Mouse (Mus musculus) retina, embryonic 14.5 days (tissue): ENCODE measurements around the gene Csnk1g2.
A peak's percentile ranks its signal among the peaks of the same experiment; 100 is the strongest.

Experiments
- DNase-seq: peaks from one replicate; pipeline ENCODE4 v3.0.0-alpha.2; 2015; ENCODE audit warnings: low spot score

Csnk1g2 gene

GRCm38 (mm10) chr10:80665459-80665858 is 42.8 kb downstream of the Csnk1g2 start:
- no peak for DNase-seq

- no peak for DNase-seq
Observed at GRCm38 (mm10) chr10:80665981-80666733, 43.5 kb downstream of the Csnk1g2 start.

- no peak for DNase-seq
Observed at GRCm38 (mm10) chr10:80666837-80667412, 44.3 kb downstream of the Csnk1g2 start.

GRCm38 (mm10) chr10:80668614-80669013 is 46.0 kb downstream of the Csnk1g2 start:
- no peak for DNase-seq

- no peak for DNase-seq
Observed at GRCm38 (mm10) chr10:80669018-80669417, 46.4 kb downstream of the Csnk1g2 start.

- no peak for DNase-seq
Observed at GRCm38 (mm10) chr10:80669737-80670485, 47.3 kb downstream of the Csnk1g2 start.

GRCm38 (mm10) chr10:80670531-80670930 is 47.9 kb downstream of the Csnk1g2 start:
- no peak for DNase-seq

- no peak for DNase-seq
Observed at GRCm38 (mm10) chr10:80671251-80671650, 48.6 kb downstream of the Csnk1g2 start.

GRCm38 (mm10) chr10:80671936-80672690 is 49.5 kb downstream of the Csnk1g2 start:
- no peak for DNase-seq

- no peak for DNase-seq
Observed at GRCm38 (mm10) chr10:80673690-80674089, 51.1 kb downstream of the Csnk1g2 start.

- DNase-seq = no peak
Observed at GRCm38 (mm10) chr10:80674161-80674711, 51.6 kb downstream of the Csnk1g2 start.

GRCm38 (mm10) chr10:80674851-80675404 is 52.3 kb downstream of the Csnk1g2 start:
- DNase-seq = no peak

- no peak for DNase-seq
Observed at GRCm38 (mm10) chr10:80675405-80676197, 53.0 kb downstream of the Csnk1g2 start.

- DNase-seq = peak; percentile 99
Observed at GRCm38 (mm10) chr10:80676198-80676928, 53.7 kb downstream of the Csnk1g2 start.

- DNase-seq = no peak
Observed at GRCm38 (mm10) chr10:80677128-80677875, 54.7 kb downstream of the Csnk1g2 start.

- no peak for DNase-seq
Observed at GRCm38 (mm10) chr10:80677942-80678436, 55.4 kb downstream of the Csnk1g2 start, which contains the start of gene Mknk2. Gene Mknk2, minus strand, starts transcription at chr10:80678112.

- no peak for DNase-seq
Observed at GRCm38 (mm10) chr10:80678601-80679377, 56.2 kb downstream of the Csnk1g2 start.

GRCm38 (mm10) chr10:80679556-80680259 is 57.1 kb downstream of the Csnk1g2 start:
- DNase-seq = no peak
